ENCODE assay signal across 8 mouse cellular contexts in the genomic region with DNA sequence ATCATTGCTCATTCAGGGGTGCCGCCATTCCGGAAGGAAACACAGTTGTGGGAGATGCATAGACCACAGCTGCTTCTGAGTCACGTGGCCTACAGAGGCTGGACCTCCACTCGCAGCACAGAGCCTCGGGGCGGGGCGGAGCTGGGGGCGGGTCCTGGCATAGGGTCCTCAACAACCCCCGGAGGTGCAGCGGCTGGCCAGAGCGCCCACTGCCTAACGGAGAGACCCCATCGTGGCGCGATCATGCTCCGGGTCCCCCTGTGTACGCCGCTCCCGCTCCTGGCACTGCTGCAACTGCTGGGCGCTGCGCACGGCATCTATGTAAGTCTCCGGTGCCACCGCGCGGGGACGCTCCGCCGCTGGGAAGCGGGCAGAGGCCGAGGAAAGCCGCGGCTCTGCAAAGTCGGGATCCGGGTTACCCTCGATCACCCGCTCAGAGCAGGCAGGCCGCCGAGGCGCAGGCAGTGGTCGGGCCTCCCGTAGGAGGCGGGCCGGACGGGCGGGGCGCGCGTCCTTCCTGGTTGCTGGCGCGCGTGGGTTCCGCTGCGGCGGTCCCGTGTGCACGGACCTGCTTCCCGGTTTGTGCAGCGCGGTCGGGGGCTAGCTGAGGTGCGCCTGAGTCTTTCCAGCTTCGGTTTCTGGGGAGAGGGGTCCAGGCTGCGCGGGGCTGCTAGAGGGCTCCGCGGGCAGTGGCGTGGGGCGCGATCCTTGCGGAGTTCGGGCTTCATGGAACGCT. TPM values are rescaled to one million over a fixed set of nuclear protein-coding genes. Genes with fewer than 3 reads are reported as not detected.
DNase-seq lines count a peak whose midpoint lies in the region; ATAC-seq lines count a peak whose summit lies in the region.

A gene (plus strand): TSS at position 128 of the 736 bp plus-strand sequence.
A gene (plus strand): TSS at position 157 of the 736 bp plus-strand sequence.

- no peaks in the 10 kb centered on the region for H3K27me3 ChIP-seq in forebrain, embryonic 10.5 days (ENCODE audit: poor library complexity, severe bottlenecking)
- H3K27me3 ChIP-seq in heart, embryonic 15.5 days, result no peaks in the 10 kb centered on the region
- H3K27me3 ChIP-seq in liver, embryonic 12.5 days (replicated peaks), result no peaks in the 10 kb centered on the region
- no peaks in the 10 kb centered on the region for H3K27me3 ChIP-seq in stomach, embryonic 14.5 days (ENCODE audit: control insufficient read depth, insufficient read depth, low read length)

- peak; percentile 51 to 70 for DNase-seq in CD8-positive naive resting alpha-beta T cell, adult 2 months (ENCODE audit: low read depth in 2 of 2, low spot score in 2 of 2)
- peak; percentile 76 for DNase-seq in c-Kit-positive CD71-negative TER-119-negative erythroid progenitor cells, embryonic 14.5 days (ENCODE audit: low read depth)
- peak; percentile 95 for DNase-seq in forebrain, embryonic 10.5 days (ENCODE audit: extremely low spot score, low spot score)
- peak; percentile 91 for DNase-seq in kidney, postnatal 14 days
- DNase-seq in naive thymus-derived CD4-positive, alpha-beta T cell, adult 2 months (ENCODE audit: low read depth), result peak; percentile 85

- peak within 1 kb of the TSS; percentile 77 for H3K4me2 ChIP-seq in heart, embryonic 15.5 days
- peak within 1 kb of the TSS; percentile 91 for H3K4me2 ChIP-seq in liver, embryonic 12.5 days
- H3K4me2 ChIP-seq in stomach, embryonic 14.5 days (replicated peaks; ENCODE audit: low read depth, low read length), result peak within 1 kb of the TSS; percentile 85

- under 1% methylated on average over 73 of the region's 73 CpGs for WGBS in forebrain, embryonic 10.5 days
- under 1% methylated on average over 73 of the region's 73 CpGs for WGBS in heart, embryonic 15.5 days
- under 1% methylated on average over 73 of the region's 73 CpGs for WGBS in liver, embryonic 12.5 days (ENCODE audit: insufficient replicate concordance)
- WGBS in stomach, embryonic 14.5 days, result under 1% methylated on average over 73 of the region's 73 CpGs

- H3K27ac ChIP-seq in forebrain, embryonic 10.5 days, result peak within 1 kb of the TSS; percentile 89
- peak within 1 kb of the TSS; percentile 94 for H3K27ac ChIP-seq in heart, embryonic 15.5 days
- peak within 1 kb of the TSS; percentile 84 for H3K27ac ChIP-seq in liver, embryonic 12.5 days
- H3K27ac ChIP-seq in stomach, embryonic 14.5 days (ENCODE audit: low read length), result peak within 1 kb of the TSS; percentile 92

- H3K9me3 ChIP-seq in forebrain, embryonic 10.5 days, result peaks cover 22% of the 10 kb centered on the region
- H3K9me3 ChIP-seq in heart, embryonic 15.5 days (replicated peaks), result no peaks in the 10 kb centered on the region
- H3K9me3 ChIP-seq in liver, embryonic 12.5 days (replicated peaks), result no peaks in the 10 kb centered on the region
- H3K9me3 ChIP-seq in stomach, embryonic 14.5 days (ENCODE audit: control insufficient read depth, low read depth, low read length), result 0 out of 2 replicates have a peak, but pooled peaks cover 4% of the 10 kb centered on the region

- H3K9ac ChIP-seq in heart, embryonic 15.5 days, result peak within 1 kb of the TSS; percentile 88
- peak within 1 kb of the TSS; percentile 85 for H3K9ac ChIP-seq in liver, embryonic 12.5 days
- H3K9ac ChIP-seq in stomach, embryonic 14.5 days (replicated peaks; ENCODE audit: low read depth, low read length), result peak within 1 kb of the TSS; percentile 81

- peak; percentile 97 for ATAC-seq in heart, embryonic 15.5 days (replicated peaks; ENCODE audit: insufficient number of reproducible peaks, insufficient read depth, low FRiP score, low read depth)
- ATAC-seq in liver, embryonic 12.5 days, result peak; percentile 90
- peak; percentile 97 for ATAC-seq in stomach, embryonic 14.5 days (ENCODE audit: insufficient number of reproducible peaks, insufficient read depth, low FRiP score, low read depth)

- H3K4me3 ChIP-seq in forebrain, embryonic 10.5 days, result peak within 1 kb of the TSS; percentile 75
- H3K4me3 ChIP-seq in heart, embryonic 15.5 days, result peak within 1 kb of the TSS; percentile 85
- H3K4me3 ChIP-seq in liver, embryonic 12.5 days, result peak within 1 kb of the TSS; percentile 79
- peak within 1 kb of the TSS; percentile 88 for H3K4me3 ChIP-seq in stomach, embryonic 14.5 days (ENCODE audit: low read depth, low read length)

- peaks cover 14% of the 10 kb centered on the region for H3K4me1 ChIP-seq in forebrain, embryonic 10.5 days
- H3K4me1 ChIP-seq in heart, embryonic 15.5 days (replicated peaks), result peaks cover 11% of the 10 kb centered on the region
- H3K4me1 ChIP-seq in liver, embryonic 12.5 days, result peaks cover 33% of the 10 kb centered on the region
- H3K4me1 ChIP-seq in stomach, embryonic 14.5 days (ENCODE audit: control insufficient read depth, insufficient read depth, low read length), result peaks cover 12% of the 10 kb centered on the region

- H3K36me3 ChIP-seq in forebrain, embryonic 10.5 days (replicated peaks), result peaks cover 27% of the 10 kb centered on the region
- H3K36me3 ChIP-seq in heart, embryonic 15.5 days, result peaks cover 16% of the 10 kb centered on the region
- H3K36me3 ChIP-seq in liver, embryonic 12.5 days, result peaks cover 25% of the 10 kb centered on the region
- peaks cover 10% of the 10 kb centered on the region; the same call in 1 of the 2 replicates for H3K36me3 ChIP-seq in stomach, embryonic 14.5 days (ENCODE audit: control insufficient read depth, insufficient read depth, low read length)

RNA-seq across cellular contexts. Expression of the first gene that starts in this region (rescaled TPM):
- polyA plus RNA-seq in forebrain, embryonic 10.5 days (2016; fragmentation: Nextera tagmentation; extraction: Ambion mirVana), result 22.6 and 22.8 TPM in 2 replicates
- 36.6 and 47.4 TPM in 2 replicates for polyA plus RNA-seq in heart, embryonic 15.5 days (2015; fragmentation: Nextera tagmentation; extraction: Ambion mirVana)
- 16.7 and 17.7 TPM in 2 replicates for polyA plus RNA-seq in liver, embryonic 12.5 days (2016; fragmentation: Nextera tagmentation; extraction: Ambion mirVana)
- polyA plus RNA-seq in stomach, embryonic 14.5 days (2014; fragmentation: Nextera tagmentation; extraction: Ambion mirVana), result 52.7 and 53.6 TPM in 2 replicates

RNA-seq across cellular contexts. Expression of the second gene that starts in this region (rescaled TPM):
- polyA plus RNA-seq in forebrain, embryonic 10.5 days (2016; fragmentation: Nextera tagmentation; extraction: Ambion mirVana), result 10.1 and 10.7 TPM in 2 replicates
- polyA plus RNA-seq in heart, embryonic 15.5 days (2015; fragmentation: Nextera tagmentation; extraction: Ambion mirVana), result 6.7 and 8.4 TPM in 2 replicates
- 4.7 and 4.8 TPM in 2 replicates for polyA plus RNA-seq in liver, embryonic 12.5 days (2016; fragmentation: Nextera tagmentation; extraction: Ambion mirVana)
- 2.4 and 4.4 TPM in 2 replicates for polyA plus RNA-seq in stomach, embryonic 14.5 days (2014; fragmentation: Nextera tagmentation; extraction: Ambion mirVana)

Comparison
In these comparisons a context has a peak if more than half of its experiments do, and no peak if none do; other contexts are left out.
1. Peak in every context shown above with its lines: DNase-seq, ATAC-seq, H3K4me3 ChIP-seq and H3K27ac ChIP-seq.